In genomic region chr11:83462711-83463244, GRCm38 (mm10) we compare ENCODE assay signal across 8 mouse cellular contexts. TPM values are rescaled to one million over a fixed set of nuclear protein-coding genes. Genes with fewer than 3 reads are reported as not detected.
DNase-seq lines count a peak whose midpoint lies in the region; ATAC-seq and TF ChIP-seq lines count a peak whose summit lies in the region.

TSS of gene Mmp28 (minus strand) at chr11:83463071.

- H3K9ac ChIP-seq in hindbrain, postnatal 0 days (replicated peaks; ENCODE audit: low read length) = peak within 1 kb of the TSS; percentile 56
- H3K9ac ChIP-seq in liver, embryonic 13.5 days = peak within 1 kb of the TSS; percentile 57

- TF ChIP-seq CTCF in hindbrain, postnatal 0 days (IDR thresholded peaks at IDR 0.05; ENCODE audit: low read depth) = no peak

- intact Hi-C loops in left cerebral cortex, postnatal 25 days (cut with DNase I) = no loop called here
- intact Hi-C loops in left cerebral cortex, postnatal 14 days (cut with DNase I) = no loop called here
- intact Hi-C loops in gastrocnemius, postnatal 14 days (cut with DNase I; ENCODE audit: low total_unique reads) = no loop called here

- peak; percentile 48; the same call in 1 of the 2 replicates for ATAC-seq in hindbrain, postnatal 0 days
- ATAC-seq in liver, embryonic 13.5 days (ENCODE audit: low read depth) = no peak

- peak within 1 kb of the TSS; percentile 81 for H3K4me3 ChIP-seq in brown adipose tissue, adult 24 weeks (ENCODE audit: insufficient read depth, low read depth, low read length)
- H3K4me3 ChIP-seq in hindbrain, postnatal 0 days (ENCODE audit: low read length) = peak within 1 kb of the TSS; percentile 54
- H3K4me3 ChIP-seq in liver, embryonic 13.5 days (replicated peaks) = peak within 1 kb of the TSS; percentile 60
- peak within 1 kb of the TSS; percentile 30 for H3K4me3 ChIP-seq in myocyte

- TF ChIP-seq POLR2A in myocyte (IDR thresholded peaks at IDR 0.05; ENCODE audit: insufficient read length, low read depth) = peak; percentile 87

- H3K36me3 ChIP-seq in hindbrain, postnatal 0 days (ENCODE audit: insufficient read depth, low read length) = no peaks in the 10 kb centered on the region
- no peaks in the 10 kb centered on the region for H3K36me3 ChIP-seq in liver, embryonic 13.5 days
- no peaks in the 10 kb centered on the region for H3K36me3 ChIP-seq in myocyte (ENCODE audit: control insufficient read depth, insufficient read depth)

- H3K4me1 ChIP-seq in brown adipose tissue, adult 24 weeks (ENCODE audit: control insufficient read depth, insufficient read depth, insufficient read length, low read length) = peaks cover 26% of the 10 kb centered on the region
- H3K4me1 ChIP-seq in hindbrain, postnatal 0 days (ENCODE audit: insufficient read depth, low read length) = peaks cover 28% of the 10 kb centered on the region
- peaks cover 7% of the 10 kb centered on the region; the same call in 1 of the 2 replicates for H3K4me1 ChIP-seq in liver, embryonic 13.5 days (replicated peaks)

- WGBS in hindbrain, postnatal 0 days = under 1% methylated on average over 42 of the region's 42 CpGs
- 2% methylated on average over 32 of the region's 42 CpGs for WGBS in liver, embryonic 13.5 days (ENCODE audit: insufficient replicate concordance)

- H3K27ac ChIP-seq in brown adipose tissue, adult 24 weeks (replicated peaks; ENCODE audit: low read depth, low read length) = peak within 1 kb of the TSS; percentile 70
- peak within 1 kb of the TSS; percentile 51; the same call in 1 of the 2 replicates for H3K27ac ChIP-seq in hindbrain, postnatal 0 days
- H3K27ac ChIP-seq in liver, embryonic 13.5 days = no peak within 1 kb of the TSS

- H3K9me3 ChIP-seq in hindbrain, postnatal 0 days (ENCODE audit: low read length) = no peaks in the 10 kb centered on the region
- H3K9me3 ChIP-seq in liver, embryonic 13.5 days (replicated peaks) = no peaks in the 10 kb centered on the region

- H3K27me3 ChIP-seq in hindbrain, postnatal 0 days (ENCODE audit: insufficient read depth, low read length) = no peaks in the 10 kb centered on the region
- peaks cover 70% of the 10 kb centered on the region for H3K27me3 ChIP-seq in liver, embryonic 13.5 days
- no peaks in the 10 kb centered on the region for H3K27me3 ChIP-seq in myocyte (ENCODE audit: control insufficient read depth, insufficient read depth, insufficient read length)

- DNase-seq in left cerebral cortex, postnatal 25 days (ENCODE audit: low spot score in 2 of 2) = peak; percentile 16 to 22
- no peak for DNase-seq in left cerebral cortex, postnatal 14 days (ENCODE audit: low spot score in 2 of 2)
- DNase-seq in gastrocnemius, postnatal 14 days = peak; percentile 70
- peak; percentile 56 for DNase-seq in hindbrain, postnatal 0 days (ENCODE audit: low spot score)
- DNase-seq in liver, embryonic 13.5 days = no peak
- no peak for DNase-seq in frontal cortex, postnatal 36 days (ENCODE audit: low spot score in 2 of 2)

- H3ac ChIP-seq in myocyte (ENCODE audit: control insufficient read depth, insufficient read length) = peak within 1 kb of the TSS; percentile 68

- no peaks in the 10 kb centered on the region for H3K79me2 ChIP-seq in myocyte (ENCODE audit: control insufficient read depth, insufficient read depth)

- H3K4me2 ChIP-seq in hindbrain, postnatal 0 days (ENCODE audit: low read depth, low read length) = peak within 1 kb of the TSS; percentile 76
- peak within 1 kb of the TSS; percentile 74 for H3K4me2 ChIP-seq in liver, embryonic 13.5 days
- peak within 1 kb of the TSS; percentile 96 for H3K4me2 ChIP-seq in myocyte (ENCODE audit: low read depth)

TF ChIP-seq in myocyte, 11 proteins besides CTCF, POLR2A, EP300 and RAD21:
- peak; percentile 61 for TF ChIP-seq POLR2AphosphoS2 (IDR thresholded peaks at IDR 0.05; ENCODE audit: insufficient read length, low read depth)
- TF ChIP-seq MYOG (IDR thresholded peaks at IDR 0.05; ENCODE audit: control insufficient read depth in 1 of 3, insufficient read depth in 1 of 3, insufficient read length in 2 of 3, low read depth in 2 of 3) = peak in 2 of 3 experiments; percentile 12 to 43
- no peak for TF ChIP-seq TCF3 (IDR thresholded peaks at IDR 0.05; ENCODE audit: insufficient read length, low read depth)
- peak in 1 of 3 experiments; percentile 13 for TF ChIP-seq MYOD1 (IDR thresholded peaks at IDR 0.05; ENCODE audit: control insufficient read depth in 1 of 3, insufficient read length in 2 of 3, low read depth in 2 of 3)
- TF ChIP-seq E2F4 (IDR thresholded peaks at IDR 0.05; ENCODE audit: insufficient read depth) = no peak

RNA-seq across cellular contexts. Expression of gene Mmp28, which starts in this region (rescaled TPM):
- total RNA-seq in left cerebral cortex, postnatal 25 days (2021) = 1 to 10 TPM; 3.9 to 4.3 TPM
- total RNA-seq in left cerebral cortex, postnatal 14 days (2021) = 1 to 10 TPM; 3.9 to 5.8 TPM
- polyA plus RNA-seq in brown adipose tissue, adult 24 weeks (2012; ENCODE audit: insufficient read depth, insufficient read length, missing spikeins) = 5.4 and 6.6 TPM in 2 replicates
- total RNA-seq in gastrocnemius, postnatal 14 days (2021) = 1 to 10 TPM; 3.7 to 4.0 TPM
- 8.7 and 9.1 TPM in 2 replicates for total RNA-seq in hindbrain, postnatal 0 days (2014; rRNA removed)
- polyA plus RNA-seq in hindbrain, postnatal 0 days (2015; fragmentation: Nextera tagmentation; extraction: Ambion mirVana) = 2.4 and 2.6 TPM in 2 replicates
- polyA plus RNA-seq in liver, embryonic 13.5 days (2015; fragmentation: Nextera tagmentation; extraction: Ambion mirVana) = 0.47 and 0.50 TPM in 2 replicates
- polyA plus RNA-seq in myocyte (2012; fragmentation: generic; extraction: Trizol) = 10.2 TPM

Comparison
In these comparisons a context has a peak if more than half of its experiments do, and no peak if none do; other contexts are left out.
1. DNase-seq: peak in left cerebral cortex, postnatal 25 days (2 of 2), gastrocnemius, postnatal 14 days (single experiment) and hindbrain, postnatal 0 days (single experiment); none in left cerebral cortex, postnatal 14 days (0 of 2), liver, embryonic 13.5 days (single experiment) and frontal cortex, postnatal 36 days (0 of 2).
2. H3K4me3 ChIP-seq: peak in every context shown above with its lines; median percentile 81 in brown adipose tissue, adult 24 weeks; 60 in liver, embryonic 13.5 days; 54 in hindbrain, postnatal 0 days; 30 in myocyte.
3. Peak in every context shown above with its lines, with median percentiles within 50 percentile points of each other: H3K4me2 ChIP-seq.